Mouse (Mus musculus) gastrocnemius, postnatal 36 days (tissue): ENCODE data around the gene Slc6a20b. TPM values are rescaled to one million over a fixed set of nuclear protein-coding genes. Genes with fewer than 3 reads are reported as not detected.
"Not testable (repeated sequence)": the region's sequence is repeated elsewhere in the genome, so short reads cannot be mapped to it uniquely, and the experiment has no call there.

ENCODE experiments used
- DNase-seq, 2 experiments: peaks; one replicate each; pipeline ENCODE4 v3.0.0; 2022
- intact Hi-C: fragments of 180-260 bp; cut with DNase I; formaldehyde crosslinking; loops from one replicate; pipeline ENCODE4 v1.15.1; 2025
- long read RNA-seq, 2 experiments: library from polyadenylated mRNA; stranded (forward); transcript quantifications; one replicate each; pipeline ENCODE4 v2.0.0; 2021
- total RNA-seq, 2 experiments: library from RNA; stranded (reverse); gene quantifications; 2 replicates each; pipeline ENCODE4 v1.2.3; 2021

Gene Slc6a20b
- not detected for total RNA-seq
- long read RNA-seq, experiment 1: 0 reads
- long read RNA-seq, experiment 2, partial matches to known transcripts: 1 of 2 reads
- long read RNA-seq, experiment 2, other reads (novel, unspliced or antisense): 1 of 2 reads

DNA sequence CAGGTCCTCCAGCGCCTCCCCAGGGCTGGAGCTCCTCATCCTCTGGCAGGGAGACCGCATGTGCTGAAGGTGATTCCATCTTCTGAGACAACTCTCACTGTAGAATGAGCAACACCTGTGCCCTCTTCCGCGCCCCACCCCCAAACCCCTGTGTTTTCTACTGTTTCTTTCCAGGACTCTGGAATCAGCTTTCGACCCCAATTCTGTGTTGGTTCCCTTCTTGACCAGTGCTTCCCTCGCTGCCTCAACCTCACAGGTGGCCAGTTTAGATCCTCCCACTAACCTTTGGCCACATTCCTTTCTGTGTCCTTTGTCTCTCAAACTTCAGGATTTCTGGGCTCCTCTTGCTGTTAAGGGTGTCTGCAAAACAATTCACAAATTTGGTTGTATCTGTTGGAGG is at the start of gene Slc6a20b:
TSS of gene Slc6a20b (minus strand) at position 285 of the 400 bp plus-strand sequence.
- intact Hi-C loops: no loop called here
- no peak for DNase-seq

DNA sequence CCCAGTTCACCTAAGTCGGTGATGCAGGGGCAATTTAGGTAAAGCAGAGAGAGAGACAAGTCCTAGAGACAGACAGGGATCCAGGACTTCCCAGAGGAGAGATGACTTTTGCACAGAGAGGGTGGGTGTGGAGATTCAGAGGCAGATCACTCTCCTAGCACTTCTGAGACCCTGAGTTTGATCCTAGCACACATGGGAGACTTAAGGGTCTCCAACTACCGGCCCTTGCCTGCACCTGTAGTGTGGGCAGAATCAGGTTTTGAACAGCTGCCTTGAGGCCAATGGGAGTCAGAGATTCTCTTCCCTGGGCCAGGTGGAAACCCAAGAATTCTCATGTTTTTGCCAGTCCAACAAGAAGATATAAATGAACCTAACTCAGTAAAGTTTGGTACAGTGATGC is 46.8 kb upstream of the Slc6a20b start:
- DNase-seq: no peak
- intact Hi-C loops: no loop called here

DNA sequence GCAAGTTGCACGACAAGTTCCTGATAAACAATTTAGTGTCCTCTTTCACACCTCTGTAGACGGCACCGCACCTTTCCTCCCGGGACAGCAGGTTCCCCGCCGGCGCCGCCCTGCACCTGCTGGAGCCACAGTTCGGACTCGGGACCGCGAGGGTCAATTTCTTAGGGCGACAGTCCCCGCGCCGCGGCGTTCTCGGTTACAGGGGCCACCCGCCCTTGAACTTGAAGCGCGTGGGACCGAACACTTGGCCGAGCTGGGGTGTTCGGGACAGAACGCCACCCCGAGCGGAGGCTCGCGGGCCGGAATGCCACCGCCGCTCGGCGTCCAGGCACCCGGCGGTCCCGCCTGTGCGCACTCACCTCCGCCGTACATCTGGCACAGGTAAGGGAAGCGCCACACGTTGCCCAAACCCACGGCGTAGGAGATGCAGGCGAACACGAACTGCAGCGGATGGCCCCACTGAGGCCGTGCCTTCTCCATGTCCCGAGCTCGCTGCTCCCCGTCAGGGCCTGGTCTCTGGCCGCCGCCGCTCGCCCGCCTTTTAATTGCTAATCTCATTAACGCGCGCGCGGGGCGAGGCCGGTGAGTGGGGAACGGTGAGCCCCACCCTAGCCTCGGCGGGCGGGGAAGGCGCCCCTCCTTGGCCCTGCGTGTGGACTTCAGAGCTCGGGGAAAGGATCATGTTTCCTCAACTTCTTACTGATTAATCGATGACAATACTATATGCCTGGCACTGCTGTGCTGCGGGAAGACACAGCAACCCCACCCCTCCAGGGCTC is 46.2 kb upstream of the Slc6a20b start, which contains the start of the genes Ccr9 and Slc6a20a:
TSS of gene Ccr9 (plus strand) at position 113 of the 779 bp plus-strand sequence.
TSS of gene Slc6a20a (minus strand) at position 559 of the 779 bp plus-strand sequence.
- intact Hi-C loops: no loop called here
- DNase-seq: no peak

- peak in 1 of 2 experiments; percentile 23 for DNase-seq
- intact Hi-C loops: no loop called here
Measured at GRCm38 (mm10) chr9:123665645-123666044, 33.3 kb upstream of the Slc6a20b start.

GRCm38 (mm10) chr9:123659986-123660676 is 27.8 kb upstream of the Slc6a20b start:
- intact Hi-C loops: loop anchor here (5.0 kb wide), 1 partner anchor 48 kb away; no protein-coding TSS in a partner anchor
- DNase-seq: not testable (repeated sequence)

DNA sequence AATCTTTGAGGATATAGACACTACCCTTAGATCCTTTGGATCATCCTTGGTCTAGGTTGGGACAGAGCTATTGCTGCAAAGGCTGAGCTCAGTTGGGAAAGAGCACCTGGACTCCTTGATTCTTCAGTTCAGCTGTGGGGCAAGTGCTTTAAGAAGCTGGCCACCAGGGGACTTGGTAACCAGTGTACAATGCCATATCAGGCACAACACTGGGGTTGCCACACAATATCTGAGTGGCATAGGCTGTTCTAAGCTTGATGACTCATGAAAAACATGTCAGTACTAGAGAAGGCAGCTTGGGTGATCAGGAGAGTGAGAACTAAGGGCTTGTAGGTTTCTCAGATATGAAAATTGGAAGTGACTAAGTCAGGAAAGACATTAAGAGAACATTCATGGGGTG is 26.6 kb upstream of the Slc6a20b start:
- no peak for DNase-seq
- intact Hi-C loops: no loop called here

DNA sequence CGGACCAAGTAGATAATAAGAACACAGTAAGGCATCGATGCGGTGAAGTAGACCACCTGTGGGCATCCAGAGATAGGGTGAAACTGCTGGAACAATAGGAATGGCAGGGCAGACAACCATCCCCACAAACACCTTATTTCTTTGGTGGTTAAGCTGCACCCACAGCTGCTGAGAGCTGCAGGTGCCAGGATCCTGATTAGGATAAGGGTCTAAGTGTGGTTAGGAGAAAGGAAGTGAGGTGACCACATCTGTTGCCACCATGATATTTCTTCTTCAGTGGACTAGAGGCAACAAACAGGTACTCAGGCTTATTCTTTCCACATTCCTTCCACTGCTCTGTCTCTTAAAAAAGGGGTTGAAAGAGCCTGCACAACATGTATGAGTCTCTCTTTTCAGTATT is 25.1 kb upstream of the Slc6a20b start:
- DNase-seq: no peak

GRCm38 (mm10) chr9:123651369-123651768 is 19.0 kb upstream of the Slc6a20b start:
- no peak for DNase-seq
- intact Hi-C loops: no loop called here

More for the DNA sequence above, 25.1 kb upstream of the Slc6a20b start:
- intact Hi-C loops: no loop called here

GRCm38 (mm10) chr9:123649785-123650511 is 17.6 kb upstream of the Slc6a20b start:
- DNase-seq: no peak
- intact Hi-C loops: no loop called here

DNA sequence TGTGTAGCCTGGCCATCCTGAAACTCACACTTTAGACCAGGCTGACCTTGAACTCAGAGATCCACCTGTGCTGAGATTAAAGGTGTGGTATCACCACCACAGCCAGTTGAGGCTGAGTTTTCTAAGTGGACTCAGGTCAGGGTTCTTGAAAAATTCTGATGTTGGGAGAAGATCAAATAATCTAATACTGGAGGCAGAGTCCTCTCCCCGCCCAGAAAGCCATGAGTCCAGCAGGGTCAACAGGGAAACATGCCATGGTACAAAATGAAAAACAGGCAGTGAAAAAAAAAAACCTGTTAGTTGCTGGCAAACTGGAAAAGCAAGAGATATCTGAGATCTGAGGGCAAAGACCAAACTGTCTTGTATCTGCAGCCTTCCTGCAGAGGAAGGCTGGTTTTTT is 7.7 kb upstream of the Slc6a20b start:
- intact Hi-C loops: no loop called here
- DNase-seq: no peak

GRCm38 (mm10) chr9:123638668-123639089 is 6.3 kb upstream of the Slc6a20b start:
- intact Hi-C loops: no loop called here
- no peak for DNase-seq

GRCm38 (mm10) chr9:123638231-123638630 is 5.9 kb upstream of the Slc6a20b start:
- intact Hi-C loops: no loop called here
- DNase-seq: no peak

GRCm38 (mm10) chr9:123636771-123637170 is 4.4 kb upstream of the Slc6a20b start:
- intact Hi-C loops: no loop called here
- DNase-seq: no peak

GRCm38 (mm10) chr9:123632993-123633392 is 628 bp upstream of the Slc6a20b start:
- intact Hi-C loops: no loop called here
- DNase-seq: no peak

- intact Hi-C loops: no loop called here
- no peak for DNase-seq
Measured at GRCm38 (mm10) chr9:123631666-123632065, 699 bp downstream of the Slc6a20b start.

DNA sequence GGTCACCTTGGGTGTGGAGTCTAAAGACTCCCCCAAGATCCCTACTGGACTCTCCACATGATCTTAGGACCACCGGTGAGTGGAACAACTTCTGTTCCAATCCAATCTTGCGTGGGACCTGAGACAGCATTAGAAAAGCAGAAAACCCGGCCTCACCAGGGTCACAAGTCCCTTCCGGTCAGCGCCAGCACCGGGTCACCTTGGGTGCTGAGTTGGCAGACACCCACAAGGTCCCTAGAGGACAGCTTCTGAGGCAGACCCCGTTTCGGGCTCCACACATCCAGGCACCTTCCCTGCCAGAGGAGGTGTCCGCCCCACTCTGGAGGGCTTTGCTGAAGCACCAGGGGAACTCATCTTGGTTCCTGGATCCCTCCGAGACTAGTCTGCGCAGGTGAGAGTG is 6.5 kb downstream of the Slc6a20b start:
- intact Hi-C loops: no loop called here
- no peak for DNase-seq

DNA sequence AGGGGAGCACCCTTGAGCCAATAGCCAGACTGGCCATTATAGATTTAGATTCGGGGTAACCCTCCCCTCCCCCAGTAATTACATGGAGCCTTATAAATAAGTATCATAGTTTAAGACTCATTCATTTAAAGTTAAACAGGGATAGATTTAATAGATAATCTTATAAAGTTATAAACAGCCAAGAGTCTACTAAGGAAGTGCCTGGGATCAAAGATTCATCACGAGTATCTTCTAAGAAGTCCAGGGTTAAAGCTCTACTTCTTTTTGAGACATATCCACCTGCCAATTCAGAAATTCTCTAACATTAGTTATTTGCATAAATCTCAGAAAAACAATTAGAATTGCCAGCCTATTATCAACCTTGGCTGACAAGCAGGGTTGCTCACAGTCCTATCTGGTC is 7.6 kb downstream of the Slc6a20b start:
- no peak for DNase-seq
- intact Hi-C loops: no loop called here

- intact Hi-C loops: no loop called here
- DNase-seq: no peak
Measured at GRCm38 (mm10) chr9:123620311-123621098, 11.9 kb downstream of the Slc6a20b start.

GRCm38 (mm10) chr9:123601529-123601928 is 30.8 kb downstream of the Slc6a20b start:
- intact Hi-C loops: no loop called here
- no peak for DNase-seq

DNA sequence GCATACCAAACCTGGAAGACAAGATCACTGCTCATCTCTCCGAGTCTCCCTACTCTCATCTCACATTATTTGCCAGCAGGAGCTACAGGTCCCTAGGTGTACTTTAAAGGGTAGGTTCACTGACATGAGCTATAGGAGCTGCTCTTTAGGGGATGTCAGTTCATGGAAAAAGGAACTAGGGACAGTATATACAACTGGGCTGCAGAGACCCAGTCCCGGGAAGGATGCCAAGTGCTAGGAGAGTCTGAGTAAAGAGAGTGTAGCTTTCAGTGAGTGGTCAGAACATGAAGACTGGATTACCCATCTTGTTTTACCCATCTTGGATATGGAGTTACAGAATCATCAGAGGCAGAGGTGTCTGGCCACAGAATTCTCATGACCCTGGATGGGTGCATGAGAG is 35.0 kb downstream of the Slc6a20b start:
- intact Hi-C loops: no loop called here
- no peak for DNase-seq
